Mouse (Mus musculus) midbrain, embryonic 13.5 days (tissue): Measurements from ENCODE around the gene Psme2. TPM values are rescaled to one million over a fixed set of nuclear protein-coding genes. Genes with fewer than 3 reads are reported as not detected.

ENCODE experiments used
- ATAC-seq: fragments of 200-750 bp; cut with Nextera tagmentation; 2 replicates; pipeline ENCODE4 v1.8.0; 2017; ENCODE audit warnings: mild to moderate bottlenecking, moderate TSS enrichment, moderate library complexity
- H3K27ac ChIP-seq: fragments of 300-500 bp; sonication (generic); 2 replicates; pipeline ENCODE4 v1.5.1; 2015; ENCODE audit warnings: inconsistent platforms, mild to moderate bottlenecking, moderate library complexity
- H3K27me3 ChIP-seq: fragments of 300-500 bp; sonication (generic); 2 replicates; pipeline ENCODE4 v1.6.1; 2015; ENCODE audit warnings: mild to moderate bottlenecking, inconsistent platforms
- H3K36me3 ChIP-seq: fragments of 300-500 bp; sonication (generic); 2 replicates; pipeline ENCODE4 v1.6.1; 2015; ENCODE audit warnings: mild to moderate bottlenecking, inconsistent platforms
- H3K4me1 ChIP-seq: fragments of 300-500 bp; sonication (generic); replicated peaks from 2 replicates; pipeline ENCODE4 v1.6.1; 2015; ENCODE audit warnings: inconsistent platforms
- H3K4me2 ChIP-seq: fragments of 300-500 bp; sonication (generic); replicated peaks from 2 replicates; pipeline ENCODE4 v1.6.1; 2015; ENCODE audit warnings: moderate library complexity, mild to moderate bottlenecking, inconsistent platforms
- H3K4me3 ChIP-seq: fragments of 300-500 bp; sonication (generic); replicated peaks from 2 replicates; pipeline ENCODE4 v1.5.1; 2015; ENCODE audit warnings: mild to moderate bottlenecking, inconsistent platforms
- H3K9ac ChIP-seq: fragments of 300-500 bp; sonication (generic); replicated peaks from 2 replicates; pipeline ENCODE4 v1.6.1; 2015; ENCODE audit warnings: mild to moderate bottlenecking, inconsistent platforms
- H3K9me3 ChIP-seq: fragments of 300-500 bp; sonication (generic); 2 replicates; pipeline ENCODE4 v1.6.1; 2016; ENCODE audit warnings: mild to moderate bottlenecking, inconsistent platforms
- whole genome bisulfite sequencing: fragments of 180-500 bp; shearing (Covaris S2); methylation state at CpG from one replicate; pipeline ENCODE4 v1.1.7; 2015; 5-methylcytosine and 5-hydroxymethylcytosine counted together
- polyA plus RNA-seq: library from polyadenylated mRNA; unstranded; fragments of >200 nt; fragmentation: Nextera tagmentation; extraction: Ambion mirVana; gene quantifications from 2 replicates; pipeline ENCODE4 v1.2.1, GENCODE M21; 2015

The Psme2 gene
- polyA plus RNA-seq, 1 experiment from 2014 or later = 217 TPM

GRCm38 (mm10) chr14:55613346-55613745 is 22.4 kb upstream of the Psme2 start:
- H3K27me3 ChIP-seq = no peaks in the 10 kb centered on the region
- no peak overlapping the region for H3K4me2 ChIP-seq
- no peaks in the 10 kb centered on the region for H3K9me3 ChIP-seq
- no peaks in the 10 kb centered on the region for H3K4me1 ChIP-seq
- H3K4me3 ChIP-seq = no peak overlapping the region
- peaks cover 25% of the 10 kb centered on the region for H3K36me3 ChIP-seq
- WGBS = 66% methylated on average over 6 of the region's 6 CpGs
- ATAC-seq = no peak
- no peak overlapping the region for H3K27ac ChIP-seq
- no peak overlapping the region for H3K9ac ChIP-seq

GRCm38 (mm10) chr14:55608339-55608738 is 17.4 kb upstream of the Psme2 start:
- H3K4me3 ChIP-seq = no peak overlapping the region
- ATAC-seq = no peak
- no peaks in the 10 kb centered on the region for H3K27me3 ChIP-seq
- H3K27ac ChIP-seq = no peak overlapping the region
- 97% methylated on average over 6 of the region's 6 CpGs for WGBS
- H3K4me2 ChIP-seq = no peak overlapping the region
- H3K36me3 ChIP-seq = peaks cover 65% of the 10 kb centered on the region
- peaks cover 7% of the 10 kb centered on the region; the same call in 1 of the 2 replicates for H3K4me1 ChIP-seq
- no peaks in the 10 kb centered on the region for H3K9me3 ChIP-seq
- no peak overlapping the region for H3K9ac ChIP-seq

- H3K4me3 ChIP-seq = no peak overlapping the region
- H3K9ac ChIP-seq = no peak overlapping the region
- WGBS = 95% methylated on average over 16 of the region's 16 CpGs
- ATAC-seq = no peak
- no peaks in the 10 kb centered on the region for H3K9me3 ChIP-seq
- H3K36me3 ChIP-seq = peaks cover 88% of the 10 kb centered on the region
- H3K27ac ChIP-seq = no peak overlapping the region
- no peak overlapping the region for H3K4me2 ChIP-seq
- no peaks in the 10 kb centered on the region for H3K27me3 ChIP-seq
- H3K4me1 ChIP-seq = peaks cover 7% of the 10 kb centered on the region; the same call in 1 of the 2 replicates
Measured at GRCm38 (mm10) chr14:55605743-55606459, 15.0 kb upstream of the Psme2 start.

GRCm38 (mm10) chr14:55604823-55605222 is 13.9 kb upstream of the Psme2 start:
- Histone ChIP-seq H3K4me2 (no peak overlapping the region), H3K4me1 (peaks cover 7% of the 10 kb centered on the region; the same call in 1 of the 2 replicates), H3K36me3 (peaks cover 90% of the 10 kb centered on the region), H3K27me3 (no peaks in the 10 kb centered on the region), H3K27ac (no peak overlapping the region), H3K9me3 (no peaks in the 10 kb centered on the region), H3K9ac (no peak overlapping the region), H3K4me3 (no peak overlapping the region)
- 92% methylated on average over 11 of the region's 11 CpGs for WGBS
- ATAC-seq = no peak

- H3K9me3 ChIP-seq = no peaks in the 10 kb centered on the region
- no peaks in the 10 kb centered on the region for H3K27me3 ChIP-seq
- H3K27ac ChIP-seq = no peak overlapping the region
- peak overlapping the region; percentile 20 for H3K4me3 ChIP-seq
- H3K36me3 ChIP-seq = peaks cover 90% of the 10 kb centered on the region
- 0 out of 2 replicates have a peak overlapping the region, but pooled peaks have one; percentile 41 for H3K9ac ChIP-seq
- peaks cover 7% of the 10 kb centered on the region; the same call in 1 of the 2 replicates for H3K4me1 ChIP-seq
- peak overlapping the region; percentile 32 for H3K4me2 ChIP-seq
- ATAC-seq = peak; percentile 79
- 25% methylated on average over 19 of the region's 19 CpGs for WGBS
Measured at GRCm38 (mm10) chr14:55603633-55604576, 13.0 kb upstream of the Psme2 start.

GRCm38 (mm10) chr14:55603271-55603632 is 12.3 kb upstream of the Psme2 start, which contains the start of gene Irf9:
Gene Irf9, plus strand, starts transcription at chr14:55603571.
- ATAC-seq = no peak
- H3K9me3 ChIP-seq = no peaks in the 10 kb centered on the region
- H3K4me3 ChIP-seq = peak within 1 kb of the TSS; percentile 20
- H3K36me3 ChIP-seq = peaks cover 90% of the 10 kb centered on the region
- peak within 1 kb of the TSS; percentile 32 for H3K4me2 ChIP-seq
- no peak within 1 kb of the TSS for H3K27ac ChIP-seq
- 0 out of 2 replicates have a peak within 1 kb of the TSS, but pooled peaks have one; percentile 41 for H3K9ac ChIP-seq
- peaks cover 7% of the 10 kb centered on the region; the same call in 1 of the 2 replicates for H3K4me1 ChIP-seq
- WGBS = 87% methylated on average over 7 of the region's 7 CpGs
- no peaks in the 10 kb centered on the region for H3K27me3 ChIP-seq

- no peak for ATAC-seq
- no peaks in the 10 kb centered on the region for H3K9me3 ChIP-seq
- WGBS = 96% methylated on average over 21 of the region's 21 CpGs
Measured at GRCm38 (mm10) chr14:55598521-55599390, 7.8 kb upstream of the Psme2 start.

GRCm38 (mm10) chr14:55596036-55596690 is 5.2 kb upstream of the Psme2 start:
- no peaks in the 10 kb centered on the region for H3K9me3 ChIP-seq
- H3K4me2 ChIP-seq = no peak overlapping the region
- no peak for ATAC-seq
- no peaks in the 10 kb centered on the region for H3K27me3 ChIP-seq
- peaks cover 21% of the 10 kb centered on the region for H3K4me1 ChIP-seq
- no peak overlapping the region for H3K4me3 ChIP-seq
- peaks cover 71% of the 10 kb centered on the region for H3K36me3 ChIP-seq
- WGBS = 70% methylated on average over 13 of the region's 13 CpGs
- H3K9ac ChIP-seq = no peak overlapping the region
- no peak overlapping the region for H3K27ac ChIP-seq

More at GRCm38 (mm10) chr14:55598521-55599390, 7.8 kb upstream of the Psme2 start:
- H3K4me3 ChIP-seq = no peak overlapping the region
- no peak overlapping the region for H3K4me2 ChIP-seq
- peaks cover 5% of the 10 kb centered on the region for H3K4me1 ChIP-seq
- peaks cover 96% of the 10 kb centered on the region for H3K36me3 ChIP-seq
- H3K9ac ChIP-seq = no peak overlapping the region
- no peak overlapping the region for H3K27ac ChIP-seq
- no peaks in the 10 kb centered on the region for H3K27me3 ChIP-seq

- peak overlapping the region; percentile 97 for H3K27ac ChIP-seq
- peak overlapping the region; percentile 95 for H3K9ac ChIP-seq
- H3K9me3 ChIP-seq = no peaks in the 10 kb centered on the region
- 8% methylated on average over 16 of the region's 16 CpGs for WGBS
- ATAC-seq = no peak
- peaks cover 45% of the 10 kb centered on the region for H3K36me3 ChIP-seq
- peaks cover 36% of the 10 kb centered on the region for H3K4me1 ChIP-seq
- H3K4me2 ChIP-seq = peak overlapping the region; percentile 99
- no peaks in the 10 kb centered on the region for H3K27me3 ChIP-seq
- H3K4me3 ChIP-seq = peak overlapping the region; percentile 95
Measured at GRCm38 (mm10) chr14:55592226-55592625, 1.3 kb upstream of the Psme2 start.

- Histone ChIP-seq H3K9me3 (no peaks in the 10 kb centered on the region), H3K27me3 (no peaks in the 10 kb centered on the region), H3K4me1 (peaks cover 36% of the 10 kb centered on the region), H3K9ac (peak within 1 kb of the TSS; percentile 95), H3K27ac (peak within 1 kb of the TSS; percentile 97), H3K4me2 (peak within 1 kb of the TSS; percentile 99), H3K4me3 (peak within 1 kb of the TSS; percentile 95), H3K36me3 (peaks cover 40% of the 10 kb centered on the region)
- WGBS = under 1% methylated on average over 33 of the region's 33 CpGs
- ATAC-seq = peak; percentile 91
Measured at GRCm38 (mm10) chr14:55591331-55591891, 498 bp upstream of the Psme2 start, which contains the start of gene Rnf31. Gene Rnf31, plus strand, starts transcription at chr14:55591708.
